Mouse (Mus musculus): ENCODE data around the gene Dvl2.

Gene Dvl2

GRCm38 (mm10) chr11:70028401-70029129 lies 28.2 kb downstream of the Dvl2 start:
- no peak for DNase-seq (ENCODE audit: low spot score in 2 of 2)

GRCm38 (mm10) chr11:70029130-70029801 lies 28.9 kb downstream of the Dvl2 start:
- peak in 1 of 2 experiments; percentile 54 for DNase-seq (ENCODE audit: low spot score in 2 of 2)

- no peak for DNase-seq (ENCODE audit: low spot score in 2 of 2)
Measured at GRCm38 (mm10) chr11:70029829-70030550, 29.6 kb downstream of the Dvl2 start.

- DNase-seq (ENCODE audit: low spot score in 2 of 2): no peak
Measured at GRCm38 (mm10) chr11:70030651-70031320, 30.4 kb downstream of the Dvl2 start.

- DNase-seq (ENCODE audit: low spot score in 2 of 2): no peak
Measured at GRCm38 (mm10) chr11:70031321-70031670, 30.9 kb downstream of the Dvl2 start.

- no peak for DNase-seq (ENCODE audit: low spot score in 2 of 2)
Measured at GRCm38 (mm10) chr11:70038174-70038573, 37.8 kb downstream of the Dvl2 start.

GRCm38 (mm10) chr11:70039631-70040030 lies 39.2 kb downstream of the Dvl2 start:
- no peak for DNase-seq (ENCODE audit: low spot score in 2 of 2)

- no peak for DNase-seq (ENCODE audit: low spot score in 2 of 2)
Measured at GRCm38 (mm10) chr11:70040184-70040583, 39.8 kb downstream of the Dvl2 start.

- DNase-seq (ENCODE audit: low spot score in 2 of 2): no peak
Measured at GRCm38 (mm10) chr11:70042309-70043085, 42.1 kb downstream of the Dvl2 start.

GRCm38 (mm10) chr11:70043665-70044064 lies 43.3 kb downstream of the Dvl2 start:
- no peak for DNase-seq (ENCODE audit: low spot score in 2 of 2)

GRCm38 (mm10) chr11:70045435-70045834 lies 45.0 kb downstream of the Dvl2 start:
- no peak for DNase-seq (ENCODE audit: low spot score in 2 of 2)

GRCm38 (mm10) chr11:70049366-70049765 lies 49.0 kb downstream of the Dvl2 start:
- DNase-seq (ENCODE audit: low spot score in 2 of 2): no peak

- no peak for DNase-seq (ENCODE audit: low spot score in 2 of 2)
Measured at GRCm38 (mm10) chr11:70049816-70050215, 49.4 kb downstream of the Dvl2 start.

GRCm38 (mm10) chr11:70053156-70053555 lies 52.8 kb downstream of the Dvl2 start:
- no peak for DNase-seq (ENCODE audit: low spot score in 2 of 2)

- no peak for DNase-seq (ENCODE audit: low spot score in 2 of 2)
Measured at GRCm38 (mm10) chr11:70053898-70054570, 53.6 kb downstream of the Dvl2 start, which contains the start of gene Asgr1. Asgr1 (plus strand) TSS chr11:70054085.

GRCm38 (mm10) chr11:70055618-70056214 lies 55.3 kb downstream of the Dvl2 start:
- peak; percentile 54 to 75 for DNase-seq (ENCODE audit: low spot score in 2 of 2)

- DNase-seq (ENCODE audit: low spot score in 2 of 2): no peak
Measured at GRCm38 (mm10) chr11:70057805-70058204, 57.4 kb downstream of the Dvl2 start.

- no peak for DNase-seq (ENCODE audit: low spot score in 2 of 2)
Measured at GRCm38 (mm10) chr11:70059930-70060329, 59.5 kb downstream of the Dvl2 start.
